Mouse (Mus musculus): ENCODE results near the gene Klk14. TPM values are rescaled to one million over a fixed set of nuclear protein-coding genes. Genes with fewer than 3 reads are reported as not detected.

Klk14 gene
- total RNA-seq (2014; rRNA removed) = not detected in 2 replicates
- not detected in 2 replicates for polyA plus RNA-seq (2015; fragmentation: Nextera tagmentation; extraction: Ambion mirVana)

- H3K9ac ChIP-seq (replicated peaks; ENCODE audit: low read length, poor library complexity, severe bottlenecking) = no peak within 1 kb of the TSS
- no peak within 1 kb of the TSS for H3K27ac ChIP-seq (ENCODE audit: low read depth, low read length)
- no peaks in the 10 kb centered on the region for H3K4me1 ChIP-seq (ENCODE audit: insufficient read depth, low read length)
- ATAC-seq (ENCODE audit: low FRiP score) = no peak
- no peak within 1 kb of the TSS for H3K4me2 ChIP-seq (ENCODE audit: low read depth, low read length, poor library complexity, severe bottlenecking)
- DNase-seq (ENCODE audit: low spot score) = no peak
- TF ChIP-seq CTCF (IDR thresholded peaks at IDR 0.05) = no peak
- H3K27me3 ChIP-seq (ENCODE audit: insufficient read depth, low read length) = no peaks in the 10 kb centered on the region
- no peaks in the 10 kb centered on the region for H3K9me3 ChIP-seq (ENCODE audit: low read length)
- H3K36me3 ChIP-seq (ENCODE audit: insufficient read depth, low read length) = no peaks in the 10 kb centered on the region
- H3K4me3 ChIP-seq (ENCODE audit: low read depth, low read length) = no peak within 1 kb of the TSS
Measured at GRCm38 (mm10) chr7:43690118-43690517, at the start of gene Klk14. Gene Klk14 (plus strand): TSS chr7:43690418.

- no peak overlapping the region for H3K4me2 ChIP-seq (ENCODE audit: low read depth, low read length, poor library complexity, severe bottlenecking)
- ATAC-seq (ENCODE audit: low FRiP score) = no peak
- no peak for DNase-seq (ENCODE audit: low spot score)
- 86% methylated on average over 5 of the region's 5 CpGs for WGBS
- H3K36me3 ChIP-seq (ENCODE audit: insufficient read depth, low read length) = no peaks in the 10 kb centered on the region
- H3K27ac ChIP-seq (ENCODE audit: low read depth, low read length) = no peak overlapping the region
- no peak overlapping the region for H3K4me3 ChIP-seq (ENCODE audit: low read depth, low read length)
- H3K4me1 ChIP-seq (ENCODE audit: insufficient read depth, low read length) = no peaks in the 10 kb centered on the region
- H3K9ac ChIP-seq (replicated peaks; ENCODE audit: low read length, poor library complexity, severe bottlenecking) = no peak overlapping the region
- TF ChIP-seq CTCF (IDR thresholded peaks at IDR 0.05) = no peak
- H3K27me3 ChIP-seq (ENCODE audit: insufficient read depth, low read length) = no peaks in the 10 kb centered on the region
- H3K9me3 ChIP-seq (ENCODE audit: low read length) = no peaks in the 10 kb centered on the region
Measured at GRCm38 (mm10) chr7:43642587-43642986, 47.6 kb upstream of the Klk14 start.

- Histone ChIP-seq H3K36me3 (ENCODE audit: insufficient read depth, low read length) (no peaks in the 10 kb centered on the region), H3K9me3 (ENCODE audit: low read length) (no peaks in the 10 kb centered on the region), H3K4me2 (ENCODE audit: low read depth, low read length, poor library complexity, severe bottlenecking) (no peak overlapping the region), H3K4me3 (ENCODE audit: low read depth, low read length) (no peak overlapping the region), H3K9ac (replicated peaks; ENCODE audit: low read length, poor library complexity, severe bottlenecking) (no peak overlapping the region), H3K27me3 (ENCODE audit: insufficient read depth, low read length) (no peaks in the 10 kb centered on the region), H3K27ac (ENCODE audit: low read depth, low read length) (no peak overlapping the region), H3K4me1 (ENCODE audit: insufficient read depth, low read length) (no peaks in the 10 kb centered on the region)
- DNase-seq (ENCODE audit: low spot score) = no peak
- no peak for ATAC-seq (ENCODE audit: low FRiP score)
- no peak for TF ChIP-seq CTCF (IDR thresholded peaks at IDR 0.05)
- 81% methylated on average over 17 of the region's 17 CpGs for WGBS
Measured at GRCm38 (mm10) chr7:43643046-43643652, 47.1 kb upstream of the Klk14 start.

- DNase-seq (ENCODE audit: low spot score) (no peak), ATAC-seq (ENCODE audit: low FRiP score) (no peak)
- H3K9ac ChIP-seq (replicated peaks; ENCODE audit: low read length, poor library complexity, severe bottlenecking) = no peak overlapping the region
- TF ChIP-seq CTCF (IDR thresholded peaks at IDR 0.05) = no peak
- 88% methylated on average over 6 of the region's 6 CpGs for WGBS
- H3K27ac ChIP-seq (ENCODE audit: low read depth, low read length) = no peak overlapping the region
- H3K4me2 ChIP-seq (ENCODE audit: low read depth, low read length, poor library complexity, severe bottlenecking) = no peak overlapping the region
- H3K4me1 ChIP-seq (ENCODE audit: insufficient read depth, low read length) = no peaks in the 10 kb centered on the region
- H3K36me3 ChIP-seq (ENCODE audit: insufficient read depth, low read length) = no peaks in the 10 kb centered on the region
- 0 out of 2 replicates have a peak, but pooled peaks cover 3% of the 10 kb centered on the region for H3K9me3 ChIP-seq (ENCODE audit: low read length)
- no peaks in the 10 kb centered on the region for H3K27me3 ChIP-seq (ENCODE audit: insufficient read depth, low read length)
- no peak overlapping the region for H3K4me3 ChIP-seq (ENCODE audit: low read depth, low read length)
Measured at GRCm38 (mm10) chr7:43652683-43653082, 37.5 kb upstream of the Klk14 start.

GRCm38 (mm10) chr7:43654519-43654918 is 35.7 kb upstream of the Klk14 start:
- DNase-seq (ENCODE audit: low spot score) (no peak), ATAC-seq (ENCODE audit: low FRiP score) (no peak)
- H3K27me3 ChIP-seq (ENCODE audit: insufficient read depth, low read length) = no peaks in the 10 kb centered on the region
- 81% methylated on average over 3 of the region's 3 CpGs for WGBS
- H3K9me3 ChIP-seq (ENCODE audit: low read length) = 0 out of 2 replicates have a peak, but pooled peaks cover 3% of the 10 kb centered on the region
- H3K4me1 ChIP-seq (ENCODE audit: insufficient read depth, low read length) = no peaks in the 10 kb centered on the region
- H3K4me2 ChIP-seq (ENCODE audit: low read depth, low read length, poor library complexity, severe bottlenecking) = no peak overlapping the region
- H3K9ac ChIP-seq (replicated peaks; ENCODE audit: low read length, poor library complexity, severe bottlenecking) = no peak overlapping the region
- no peaks in the 10 kb centered on the region for H3K36me3 ChIP-seq (ENCODE audit: insufficient read depth, low read length)
- no peak overlapping the region for H3K4me3 ChIP-seq (ENCODE audit: low read depth, low read length)
- no peak overlapping the region for H3K27ac ChIP-seq (ENCODE audit: low read depth, low read length)
- no peak for TF ChIP-seq CTCF (IDR thresholded peaks at IDR 0.05)

GRCm38 (mm10) chr7:43656232-43656631 is 34.0 kb upstream of the Klk14 start:
- no peak for DNase-seq (ENCODE audit: low spot score)
- no peak overlapping the region for H3K27ac ChIP-seq (ENCODE audit: low read depth, low read length)
- no peaks in the 10 kb centered on the region for H3K4me1 ChIP-seq (ENCODE audit: insufficient read depth, low read length)
- WGBS = 76% methylated on average over 6 of the region's 6 CpGs
- no peak for ATAC-seq (ENCODE audit: low FRiP score)
- no peak overlapping the region for H3K4me2 ChIP-seq (ENCODE audit: low read depth, low read length, poor library complexity, severe bottlenecking)
- H3K27me3 ChIP-seq (ENCODE audit: insufficient read depth, low read length) = no peaks in the 10 kb centered on the region
- no peak for TF ChIP-seq CTCF (IDR thresholded peaks at IDR 0.05)
- no peaks in the 10 kb centered on the region for H3K36me3 ChIP-seq (ENCODE audit: insufficient read depth, low read length)
- H3K4me3 ChIP-seq (ENCODE audit: low read depth, low read length) = no peak overlapping the region
- H3K9me3 ChIP-seq (ENCODE audit: low read length) = 0 out of 2 replicates have a peak, but pooled peaks cover 3% of the 10 kb centered on the region
- no peak overlapping the region for H3K9ac ChIP-seq (replicated peaks; ENCODE audit: low read length, poor library complexity, severe bottlenecking)

Data from midbrain, postnatal 0 days (tissue).